Mouse (Mus musculus) kidney, postnatal 25 days (tissue): ENCODE data around the gene Cox6b2.

Experiments
- DNase-seq, 2 experiments: peaks; one replicate each; pipeline ENCODE4 v3.0.0; 2021; ENCODE audit warnings: mixed read lengths in 2 of 2

Cox6b2 gene

DNA sequence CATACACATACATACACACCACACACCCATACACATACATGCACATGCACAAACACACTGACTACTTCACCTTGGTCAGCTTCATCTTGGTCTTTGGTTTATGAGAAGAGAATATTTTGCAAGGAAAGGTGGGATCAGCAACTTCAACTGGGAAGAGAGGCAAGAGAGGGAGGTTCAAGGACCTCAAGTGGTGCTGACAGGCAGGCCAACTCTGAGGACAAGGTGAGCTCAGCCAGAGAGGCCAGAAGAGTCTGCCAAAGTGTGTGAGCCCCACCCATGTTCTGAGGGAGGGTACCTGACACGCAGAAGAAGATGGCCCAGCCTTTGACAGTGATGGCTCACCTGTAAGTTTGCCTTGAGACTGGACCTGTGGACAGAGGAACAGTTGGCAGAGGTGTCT is 6.8 kb upstream of the Cox6b2 start:
- peak in 1 of 2 experiments; percentile 17 for DNase-seq

GRCm38 (mm10) chr7:4751971-4752820 is 698 bp downstream of the Cox6b2 start:
- DNase-seq, result peak; percentile 69 to 80

- DNase-seq, result no peak
Observed at GRCm38 (mm10) chr7:4749169-4749568, 3.7 kb downstream of the Cox6b2 start.

DNA sequence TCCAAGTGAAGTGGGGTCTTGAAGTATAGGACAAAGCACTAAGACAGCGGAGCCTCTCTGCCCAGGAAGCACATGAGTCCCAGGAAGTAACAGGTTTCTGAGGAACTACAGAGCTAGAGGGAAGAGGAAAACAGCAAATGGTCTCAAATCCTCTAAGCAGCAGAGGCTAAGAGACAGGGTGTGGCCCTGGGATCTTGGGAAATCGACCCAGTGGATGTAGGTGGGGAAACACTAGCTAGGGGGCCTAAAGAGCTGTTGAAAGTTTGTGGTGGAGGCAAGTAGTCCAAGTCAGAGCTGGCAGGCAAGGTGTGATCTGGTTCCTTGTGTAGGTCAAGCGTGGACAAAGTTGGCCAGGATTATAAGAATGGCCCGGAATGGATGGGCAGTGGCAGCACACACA is 4.6 kb downstream of the Cox6b2 start:
- DNase-seq, result no peak

GRCm38 (mm10) chr7:4747156-4747899 is 5.6 kb downstream of the Cox6b2 start:
- no peak for DNase-seq

DNA sequence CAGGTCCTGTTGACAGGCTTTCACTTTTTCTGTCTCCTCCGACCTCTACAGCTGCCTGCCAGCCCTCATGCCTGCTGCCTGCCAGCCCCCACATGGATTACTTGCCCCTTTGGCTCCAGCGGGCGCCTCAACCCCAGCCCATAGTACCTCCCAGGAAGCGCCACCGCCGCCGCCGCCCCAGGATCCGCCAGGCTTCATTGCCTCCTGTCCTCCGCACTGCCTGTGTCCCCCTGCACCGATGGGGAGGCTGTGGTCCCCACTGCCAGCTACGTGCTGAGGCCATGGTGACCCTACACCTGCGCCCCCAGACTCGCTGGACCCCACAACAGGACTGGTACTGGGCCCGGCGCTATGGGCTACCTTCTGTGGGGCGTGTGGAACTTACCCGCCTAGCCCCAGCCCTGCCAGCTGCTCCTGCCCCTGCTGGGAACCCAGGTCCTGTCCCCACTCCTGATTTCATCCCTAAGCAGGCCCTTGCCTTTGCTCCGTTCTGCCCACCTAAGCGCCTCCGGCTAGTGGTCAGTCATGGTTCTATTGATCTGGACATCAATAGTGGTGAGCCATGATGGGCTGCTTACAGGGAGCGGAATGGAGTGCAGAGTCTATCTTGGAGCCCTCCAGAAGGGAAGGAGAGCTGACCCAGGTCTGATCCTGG is 6.4 kb downstream of the Cox6b2 start:
- no peak for DNase-seq

- DNase-seq, result no peak
Observed at GRCm38 (mm10) chr7:4744886-4745285, 8.0 kb downstream of the Cox6b2 start.

- no peak for DNase-seq
Observed at GRCm38 (mm10) chr7:4743354-4743753, 9.5 kb downstream of the Cox6b2 start.

- DNase-seq, result no peak
Observed at GRCm38 (mm10) chr7:4742482-4742819, 10.4 kb downstream of the Cox6b2 start.

GRCm38 (mm10) chr7:4741672-4742481 is 11.0 kb downstream of the Cox6b2 start:
- DNase-seq, result no peak

- DNase-seq, result peak; percentile 76 to 91
Observed at GRCm38 (mm10) chr7:4741151-4741550, 11.7 kb downstream of the Cox6b2 start.

DNA sequence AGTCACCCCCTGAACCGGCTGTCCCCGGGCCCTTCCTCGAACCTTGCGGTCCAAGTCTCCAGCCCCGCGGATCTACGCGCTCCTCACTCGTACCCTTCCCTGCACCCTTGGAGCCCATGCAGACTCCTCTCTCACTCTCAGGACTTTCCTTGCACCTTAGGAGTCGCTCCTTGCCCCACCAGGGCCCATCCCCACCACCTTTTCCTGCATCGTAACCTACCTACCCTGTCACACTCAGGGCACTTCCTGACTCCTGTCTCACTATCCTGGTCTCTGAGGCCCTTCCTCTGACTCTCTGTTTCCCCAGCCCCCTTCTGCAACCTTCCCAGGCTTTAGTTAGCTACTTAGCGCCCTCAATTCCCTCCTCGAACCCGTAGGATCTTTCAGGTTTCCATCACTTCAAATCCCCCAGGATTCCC is 12.6 kb downstream of the Cox6b2 start:
- no peak for DNase-seq

DNA sequence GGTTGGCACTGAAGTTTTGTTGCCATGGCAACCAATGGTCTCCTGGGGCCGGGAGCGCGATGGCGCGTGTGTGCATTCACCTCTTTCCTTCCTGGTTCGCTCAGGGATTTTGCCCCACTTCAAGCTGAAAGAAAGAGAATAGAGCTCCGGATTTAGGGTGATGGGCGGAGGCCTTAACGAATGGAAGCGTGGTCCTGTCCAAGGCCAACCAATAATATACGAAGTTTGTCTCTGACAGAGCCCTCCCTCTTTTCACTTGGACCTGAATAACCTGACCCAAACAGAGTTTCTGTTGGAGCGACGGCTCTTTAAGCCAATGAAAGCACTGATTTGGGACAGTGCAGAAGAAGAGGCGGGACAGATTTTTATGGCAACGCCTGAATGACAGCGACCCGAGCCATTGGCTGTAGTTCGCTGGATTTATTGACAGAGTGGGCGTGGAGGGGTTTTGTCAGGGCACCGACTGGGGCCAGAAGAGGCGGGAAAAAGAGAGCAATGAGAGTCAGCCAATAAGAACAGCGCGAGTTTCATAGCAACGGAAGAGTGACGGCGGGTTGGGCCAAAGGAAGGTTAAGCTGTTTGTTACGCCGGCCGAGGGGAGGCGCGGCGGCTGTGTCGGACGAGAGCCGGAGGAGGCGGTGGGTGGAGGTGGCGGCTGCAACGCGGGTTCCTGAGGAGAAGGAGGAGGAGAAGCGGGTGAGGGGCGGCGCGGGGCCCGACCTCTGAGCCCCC is 13.2 kb downstream of the Cox6b2 start, which contains the start of gene Kmt5c:
Gene Kmt5c (plus strand): TSS at position 572 of the 732 bp plus-strand sequence.
- peak; percentile 99 for DNase-seq

DNA sequence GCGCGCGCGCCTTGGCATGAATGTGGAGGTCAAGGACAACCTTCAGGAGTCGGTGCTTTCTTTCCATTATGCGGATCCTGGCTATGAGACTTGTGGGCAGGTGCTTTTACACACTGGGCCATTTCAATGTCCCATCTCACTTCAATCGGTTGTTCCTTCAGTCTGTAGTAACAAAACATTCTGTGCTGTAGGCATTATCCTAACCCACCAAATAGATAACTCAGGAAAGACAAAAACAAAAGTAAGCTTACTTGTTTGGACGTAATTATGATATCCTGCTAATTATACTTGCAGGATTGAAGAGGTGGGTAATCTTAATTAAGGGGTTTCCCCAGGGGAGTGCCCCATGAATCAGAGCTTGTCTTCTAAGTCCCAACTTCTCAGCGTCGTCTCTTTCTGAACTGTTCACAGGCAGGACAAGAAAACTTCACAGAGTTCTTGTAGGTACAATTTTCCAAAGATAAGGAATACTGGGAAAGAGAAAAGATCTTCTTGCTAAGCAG is 13.8 kb downstream of the Cox6b2 start:
- DNase-seq, result no peak

GRCm38 (mm10) chr7:4732968-4733392 is 19.9 kb downstream of the Cox6b2 start:
- DNase-seq, result peak; percentile 64 to 67

DNA sequence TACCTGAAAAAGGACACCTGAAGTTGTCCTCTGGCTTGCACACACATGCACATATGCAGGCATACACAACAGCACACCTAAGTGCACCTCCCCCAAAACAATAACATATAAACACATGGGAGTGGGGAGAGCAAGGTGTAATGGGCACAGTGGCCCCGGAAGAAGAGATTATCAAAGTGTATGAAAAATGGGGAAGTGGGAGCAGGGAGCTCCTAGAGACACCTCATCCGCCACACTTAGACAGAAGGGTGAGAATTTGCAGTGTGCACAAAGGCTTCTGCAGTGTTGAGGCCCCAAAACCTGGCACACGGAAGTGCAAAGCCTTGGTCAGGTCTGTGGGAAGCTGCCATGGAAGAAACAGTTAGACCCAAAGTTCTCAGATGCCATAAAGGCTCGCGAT is 21.8 kb downstream of the Cox6b2 start:
- no peak for DNase-seq

DNA sequence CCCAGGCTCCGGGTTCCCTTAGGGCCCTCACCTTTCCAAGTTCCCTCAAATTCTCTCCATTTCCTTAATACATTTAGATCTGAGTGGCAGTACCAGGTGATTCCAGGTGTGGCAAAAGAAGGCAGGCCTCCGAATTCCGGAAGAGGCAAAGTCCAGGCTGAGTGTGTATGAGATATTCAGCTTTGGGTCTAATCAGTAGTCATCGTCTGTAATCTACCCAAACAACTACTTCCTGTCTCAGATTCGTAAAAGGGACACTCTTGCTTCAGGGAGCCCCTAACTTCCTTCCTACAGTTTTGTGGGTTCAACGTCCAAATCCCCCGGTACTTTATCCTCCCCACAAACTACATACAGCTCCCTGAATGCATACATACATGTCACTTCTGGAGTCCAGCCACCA is 27.7 kb downstream of the Cox6b2 start, which contains the start of gene Tmem150b:
Gene Tmem150b (minus strand): TSS at position 81 of the 400 bp plus-strand sequence.
- no peak for DNase-seq

DNA sequence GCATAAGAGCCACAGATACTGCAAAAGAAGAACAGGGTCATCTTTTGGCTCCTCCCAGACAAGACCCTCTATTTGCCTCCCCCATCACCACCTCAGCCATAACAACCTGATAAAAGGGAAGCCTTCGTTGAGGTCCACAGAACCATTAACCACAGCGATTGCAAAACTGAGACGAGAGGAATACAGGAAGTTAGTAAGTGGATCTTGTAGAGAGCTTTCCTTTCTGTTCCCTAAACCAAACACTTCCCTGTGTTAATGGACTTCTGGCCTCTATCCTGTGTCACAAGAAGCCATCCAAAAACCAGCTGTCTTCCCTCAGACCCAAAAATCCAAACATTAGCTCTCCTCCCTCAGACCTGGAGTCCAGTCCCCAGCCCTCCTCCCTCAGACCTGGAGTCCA is 28.5 kb downstream of the Cox6b2 start:
- no peak for DNase-seq

DNA sequence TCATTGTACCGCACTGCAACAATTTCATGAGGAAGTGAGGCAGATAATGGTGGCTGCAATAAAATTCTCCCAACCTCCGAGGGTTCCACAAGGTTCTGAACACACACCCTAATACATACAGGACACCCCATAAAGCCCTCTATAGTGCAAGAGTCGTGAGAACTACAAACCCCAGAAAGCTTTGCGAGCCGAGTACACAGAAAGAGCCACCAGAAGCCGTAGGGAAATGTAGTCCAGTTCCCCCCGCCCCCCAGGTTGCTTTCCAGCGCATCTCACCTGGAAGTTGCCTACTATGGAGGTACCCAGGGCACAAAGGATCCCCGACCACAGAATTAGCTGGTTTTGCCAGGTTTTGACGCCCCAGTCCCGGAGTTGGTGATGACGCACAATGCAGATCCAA is 29.4 kb downstream of the Cox6b2 start:
- peak in 1 of 2 experiments; percentile 22 for DNase-seq

DNA sequence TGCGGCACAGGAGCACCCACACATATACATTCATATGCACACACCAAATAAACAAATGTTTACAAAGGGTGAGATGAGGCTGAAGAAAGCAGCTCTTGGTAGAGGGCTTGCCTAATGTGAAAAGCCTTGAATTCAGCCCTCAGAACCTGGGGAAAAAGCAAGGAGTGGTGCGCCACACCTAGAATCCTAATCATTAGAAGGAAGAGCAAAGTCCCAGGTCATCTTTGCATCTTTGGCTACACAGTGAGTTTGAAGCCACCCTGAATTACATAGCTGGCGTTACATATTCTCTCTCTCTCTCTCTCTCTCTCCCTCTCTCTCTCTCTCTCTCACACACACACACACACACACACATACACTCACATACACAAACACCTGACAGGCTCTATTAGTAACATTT is 33.6 kb downstream of the Cox6b2 start:
- no peak for DNase-seq

- DNase-seq, result no peak
Observed at GRCm38 (mm10) chr7:4716955-4717354, 35.9 kb downstream of the Cox6b2 start.

DNA sequence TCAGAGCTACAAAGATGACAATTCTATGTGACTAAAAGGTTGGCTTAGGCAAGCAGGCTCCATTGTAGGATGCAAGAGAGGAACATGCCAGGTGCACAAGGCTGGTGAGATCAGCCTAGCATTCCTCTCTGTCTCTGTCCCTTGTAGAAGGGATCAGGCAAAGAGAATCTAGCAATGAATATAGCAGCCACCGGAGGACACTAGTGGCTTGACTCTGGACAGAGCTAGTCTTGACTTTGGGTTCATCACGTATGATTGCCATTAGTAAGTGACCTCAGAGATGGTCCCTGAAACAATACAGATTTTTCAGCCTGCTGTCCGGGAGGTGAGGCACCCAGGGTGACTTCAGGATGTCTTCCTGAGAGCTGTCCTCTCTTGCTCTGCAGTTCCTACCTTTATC is 40.3 kb downstream of the Cox6b2 start:
- no peak for DNase-seq
